Mouse (Mus musculus) embryonic fibroblast, embryonic 13.5 days (primary cell): Measurements from ENCODE around the gene Epm2aip1.

Source experiments
- CTCF ChIP-seq: IDR thresholded peaks from 2 replicates; pipeline ENCODE4 v1.5.1; 2011; ENCODE audit warnings: mild to moderate bottlenecking, control low read depth, low read length, moderate library complexity, borderline replicate concordance; ENCODE audit not compliant: insufficient read depth
- POLR2A ChIP-seq: IDR thresholded peaks from 2 replicates; pipeline ENCODE4 v1.6.1; 2011; ENCODE audit warnings: low read depth, mild to moderate bottlenecking, control low read depth, low read length, moderate library complexity

GRCm38 (mm10) chr9:111271434-111272160 lies at the start of gene Epm2aip1, which contains the start of gene Mlh1:
- TF ChIP-seq POLR2A, result peak; percentile 95
- TF ChIP-seq CTCF, result no peak
